Mouse (Mus musculus) regulatory T cell (primary cell): ENCODE measurements around the gene Slc25a1.
"Not testable (repeated sequence)": the region's sequence is repeated elsewhere in the genome, so short reads cannot be mapped to it uniquely, and the experiment has no call there.

Source experiments
- in situ Hi-C: fragments of 300-600 bp; cut with MboI, MseI; formaldehyde crosslinking; loops from one replicate; pipeline ENCODE4 v1.15.1; 2025; ENCODE audit warnings: high pct_unique_total_duplicates

The Slc25a1 gene

DNA sequence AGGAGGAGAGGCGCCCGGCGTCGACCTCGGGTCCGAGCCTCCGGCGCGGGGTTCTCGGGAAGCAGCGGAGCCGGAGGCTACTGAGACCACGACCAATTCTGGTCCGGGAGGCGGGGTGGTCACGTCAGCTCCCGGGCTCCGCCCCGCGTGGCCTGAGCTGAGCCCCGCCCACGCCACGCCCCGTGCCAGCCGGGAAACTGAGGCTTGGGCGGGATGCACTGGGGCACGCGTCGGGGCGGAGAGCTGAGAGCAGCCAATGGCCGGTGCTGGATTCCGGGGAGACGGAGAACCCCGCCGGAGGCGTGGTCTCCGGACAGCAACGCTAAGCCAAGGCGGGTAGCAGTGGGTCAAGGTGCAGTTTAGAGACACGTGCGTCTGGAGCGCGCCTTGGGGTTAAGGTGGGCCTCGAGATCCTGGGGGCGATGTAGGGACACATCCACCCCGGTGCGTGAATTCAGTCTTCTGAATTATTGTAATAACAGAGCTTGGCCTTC is at the start of gene Slc25a1:
TSS of gene Slc25a1 (minus strand) at position 133 of the 494 bp plus-strand sequence.
- in situ Hi-C loops: no loop called here

DNA sequence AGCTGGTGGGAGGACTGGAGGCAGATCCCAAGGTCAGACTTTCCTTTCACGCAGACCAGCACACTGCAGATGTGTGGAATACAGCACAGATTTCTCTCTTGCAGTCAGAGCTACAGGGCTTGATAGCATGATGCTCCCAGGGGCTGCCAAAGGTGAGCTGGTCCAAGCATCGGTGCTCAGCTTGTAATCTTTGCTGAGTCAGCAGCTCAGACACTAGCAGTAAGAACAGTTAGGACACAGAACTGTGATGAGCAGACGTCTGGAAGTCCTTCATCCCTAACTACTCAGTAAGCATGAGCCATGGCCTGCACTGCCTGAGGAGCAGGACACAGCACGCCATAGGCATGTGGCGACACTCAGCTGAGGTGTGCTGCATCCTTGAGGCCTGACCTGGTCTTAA is 43.8 kb upstream of the Slc25a1 start:
- in situ Hi-C loops: loop anchor here (5.0 kb wide), 1 partner anchor 40 kb away; no protein-coding TSS in a partner anchor

DNA sequence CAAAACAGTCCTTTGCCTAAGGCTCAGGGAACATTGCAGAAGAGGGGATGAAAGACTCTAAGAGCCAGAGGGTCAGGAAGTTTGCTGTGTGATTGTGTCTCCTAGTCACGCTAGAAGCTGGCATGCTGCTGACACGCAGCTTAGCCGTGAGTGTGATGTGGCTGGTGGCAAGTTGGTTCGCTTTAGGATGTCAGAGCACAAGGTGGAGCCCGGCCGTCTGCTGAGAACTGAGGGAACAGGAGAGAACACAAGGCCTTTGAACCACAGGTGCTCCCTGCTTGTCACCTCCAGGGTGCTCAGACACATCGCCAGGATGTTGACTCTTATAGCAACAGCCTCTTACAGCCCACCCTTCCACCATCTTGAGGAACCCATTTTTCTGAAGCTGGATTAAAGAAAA is 34.1 kb upstream of the Slc25a1 start:
- in situ Hi-C loops: no loop called here

DNA sequence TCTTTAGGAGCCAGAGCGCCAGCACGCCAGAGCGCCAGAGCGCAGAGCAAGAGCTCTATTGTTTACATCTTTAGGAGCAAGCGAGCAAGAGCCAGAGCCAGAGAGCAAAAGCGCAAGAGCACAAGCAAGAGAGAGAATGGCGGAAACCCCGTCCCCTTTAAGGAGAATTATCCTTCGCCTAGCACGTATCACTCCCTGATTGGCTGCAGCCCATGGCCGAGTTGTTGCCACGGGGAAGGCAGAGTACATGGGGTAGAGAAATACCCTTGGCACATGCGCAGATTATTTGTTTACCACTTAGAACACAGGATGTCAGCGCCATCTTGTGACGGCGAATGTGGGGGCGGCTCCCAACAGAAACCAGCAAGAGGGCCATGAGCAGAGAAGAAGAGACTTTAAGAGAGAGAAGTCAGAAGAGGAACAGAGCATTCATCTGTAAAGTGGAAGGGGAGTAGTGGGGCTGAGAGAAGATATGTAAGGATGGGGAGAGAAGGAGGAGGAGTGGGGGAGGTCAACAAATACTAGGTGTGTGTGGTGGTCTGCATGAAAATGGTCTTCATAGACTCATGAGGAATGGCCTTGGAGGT is 28.1 kb upstream of the Slc25a1 start:
- in situ Hi-C loops: not testable (repeated sequence)

DNA sequence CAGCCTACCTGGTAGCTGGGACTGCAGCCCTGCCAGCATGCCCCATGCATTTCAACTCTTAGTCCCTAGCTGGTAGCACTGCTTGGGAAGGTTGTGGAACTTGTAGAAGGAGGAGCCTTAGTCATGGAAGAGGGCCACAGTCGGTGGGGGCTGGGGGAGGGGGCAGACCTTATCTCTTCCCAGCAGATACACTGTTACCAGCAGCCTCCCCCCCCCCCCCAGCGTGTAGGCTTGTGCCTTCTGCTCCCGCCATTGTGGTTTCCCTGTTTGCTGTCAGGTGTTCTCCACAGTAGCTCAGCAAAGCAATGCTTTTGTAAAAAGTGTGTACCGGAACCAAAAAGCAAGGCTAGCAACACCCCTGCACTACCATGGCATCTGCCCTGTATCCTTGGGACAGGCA is 23.6 kb upstream of the Slc25a1 start:
- in situ Hi-C loops: no loop called here

DNA sequence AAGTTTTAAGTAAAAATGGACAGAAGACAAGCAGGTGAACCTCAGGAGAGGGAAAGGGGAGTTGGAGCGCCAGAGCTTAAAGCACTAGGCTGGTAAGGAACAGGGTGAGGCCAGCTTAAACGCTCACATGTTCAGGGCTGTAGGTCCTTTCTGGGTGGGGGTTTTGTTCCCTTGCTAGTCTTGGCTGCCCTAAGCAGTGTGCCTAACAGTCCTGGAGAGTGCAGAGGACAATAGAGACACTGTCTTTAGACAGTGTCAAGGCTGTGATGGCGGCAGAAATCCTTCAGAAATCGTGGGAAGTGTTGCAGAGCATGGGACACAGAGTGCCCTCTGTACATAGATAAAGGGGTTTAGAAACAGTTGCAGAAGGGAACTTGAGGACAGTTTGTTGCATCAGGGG is 22.0 kb upstream of the Slc25a1 start:
- in situ Hi-C loops: no loop called here

DNA sequence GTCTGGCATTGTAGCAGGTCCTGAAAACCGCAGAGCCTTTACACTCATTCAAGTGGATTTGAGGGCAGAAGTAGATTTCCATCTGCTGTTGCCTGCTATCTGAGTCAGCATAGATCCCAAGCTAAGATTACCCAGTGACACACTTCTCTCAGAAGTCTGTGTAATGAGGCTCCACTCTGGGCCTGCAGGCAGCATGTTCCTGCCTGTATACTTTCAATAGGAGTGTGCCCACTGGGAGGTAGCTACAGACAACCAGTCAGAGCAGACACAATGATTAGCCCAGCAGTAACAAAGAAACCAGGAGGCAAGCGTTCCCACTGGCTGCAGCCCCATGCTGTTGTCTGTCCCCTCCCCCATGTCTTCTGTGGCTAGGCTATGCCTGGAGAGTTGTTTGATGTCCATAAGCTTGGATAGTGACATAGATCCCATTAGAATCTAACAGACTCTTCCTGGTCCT is 21.4 kb upstream of the Slc25a1 start:
- in situ Hi-C loops: no loop called here

DNA sequence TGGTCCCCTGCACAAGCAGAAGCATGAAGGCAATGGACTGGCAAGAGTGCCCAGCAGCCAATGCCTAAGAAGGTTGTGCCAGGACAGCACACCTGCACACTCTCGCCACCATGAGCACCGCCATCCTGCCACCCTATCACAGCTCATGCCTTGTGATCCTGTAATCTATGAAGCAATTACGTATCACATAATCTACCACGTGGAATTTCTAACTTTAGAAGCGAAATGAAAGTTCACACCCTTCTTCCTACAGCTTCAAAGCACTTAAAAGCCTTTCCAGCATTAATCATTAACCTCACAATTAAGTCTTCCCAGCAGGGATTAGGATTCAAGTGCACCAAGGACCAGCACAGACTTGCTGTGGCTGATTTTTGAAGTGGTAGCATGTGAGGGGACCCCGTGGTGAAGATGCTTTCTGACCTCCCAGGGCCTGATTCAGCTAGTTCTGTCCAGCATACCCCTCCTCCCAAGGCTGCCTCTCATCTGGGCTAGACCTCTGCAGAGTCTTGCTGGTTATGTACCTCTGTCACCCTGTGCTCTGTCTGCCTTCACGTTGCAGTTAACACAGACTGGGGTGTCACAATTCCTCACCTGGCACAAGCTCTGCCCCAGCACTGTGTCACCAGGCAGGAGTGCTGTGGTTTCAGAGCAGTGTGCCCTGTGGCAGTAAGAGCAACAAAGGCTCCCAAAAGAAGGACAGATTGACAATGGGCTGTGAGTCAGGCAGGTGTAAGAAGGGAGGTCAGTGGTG is 17.2 kb upstream of the Slc25a1 start:
- in situ Hi-C loops: no loop called here

DNA sequence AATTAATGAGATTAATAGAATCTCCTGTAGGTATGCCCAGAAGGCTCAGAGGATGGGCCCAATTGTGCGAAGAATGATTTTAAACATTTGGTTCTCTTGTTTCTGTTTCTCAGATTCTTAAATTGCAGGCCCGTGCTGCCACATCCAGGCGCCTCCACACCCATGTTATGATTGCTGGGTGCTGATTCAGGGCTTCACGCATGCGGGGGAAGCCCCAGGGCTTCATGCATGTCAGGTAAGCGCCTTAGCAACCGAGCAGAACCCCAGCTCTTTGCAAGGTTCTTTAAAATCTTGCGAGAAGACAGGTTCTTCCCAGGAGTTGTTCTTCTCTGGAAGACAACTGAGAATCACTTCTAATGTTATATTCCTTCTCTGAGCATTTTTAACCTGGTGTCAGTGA is 15.4 kb upstream of the Slc25a1 start:
- in situ Hi-C loops: no loop called here

DNA sequence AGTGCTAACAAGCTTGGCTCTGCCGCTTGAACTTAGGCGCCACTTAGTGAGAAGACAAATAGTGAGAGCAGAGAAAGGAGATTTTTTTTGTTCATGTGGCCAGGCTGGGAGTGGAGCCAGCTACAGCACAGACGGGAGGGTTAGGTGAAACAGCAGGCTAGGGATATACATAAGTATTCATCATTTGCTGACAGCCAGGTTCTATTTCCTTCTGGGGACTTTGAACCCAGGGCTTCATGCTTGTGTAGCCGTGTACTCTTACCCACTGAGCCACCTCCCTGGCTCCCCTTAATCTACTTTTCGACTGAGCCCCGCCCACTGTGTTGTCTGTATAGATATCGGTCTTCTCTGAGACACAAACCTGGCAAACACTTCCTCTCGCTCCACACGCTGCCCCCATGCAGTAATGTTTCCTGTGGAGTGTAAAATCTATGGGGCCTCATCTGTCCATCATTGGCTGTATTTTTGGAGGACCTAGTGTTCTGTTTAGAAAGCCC is 11.3 kb upstream of the Slc25a1 start:
- in situ Hi-C loops: no loop called here

DNA sequence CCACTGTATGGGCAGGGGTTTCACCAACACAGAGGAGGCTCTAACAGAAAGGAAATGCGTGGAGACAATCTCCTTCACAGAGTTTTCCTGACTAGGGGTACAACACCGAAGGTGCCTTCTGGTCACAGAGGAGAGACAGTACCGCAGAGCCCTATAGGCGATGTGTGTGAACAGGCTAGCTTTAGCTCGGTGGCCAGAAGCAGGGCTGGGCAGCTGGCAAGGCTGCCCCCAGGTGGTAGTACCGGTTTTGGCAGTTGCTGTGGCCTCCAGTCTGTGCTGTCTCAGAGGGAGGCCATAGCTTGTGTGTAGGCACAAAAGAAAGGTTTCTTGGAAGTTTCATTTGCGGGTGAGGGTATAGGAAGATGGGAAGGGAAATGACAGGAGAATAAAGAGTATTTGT is 10.8 kb upstream of the Slc25a1 start:
- in situ Hi-C loops: no loop called here

DNA sequence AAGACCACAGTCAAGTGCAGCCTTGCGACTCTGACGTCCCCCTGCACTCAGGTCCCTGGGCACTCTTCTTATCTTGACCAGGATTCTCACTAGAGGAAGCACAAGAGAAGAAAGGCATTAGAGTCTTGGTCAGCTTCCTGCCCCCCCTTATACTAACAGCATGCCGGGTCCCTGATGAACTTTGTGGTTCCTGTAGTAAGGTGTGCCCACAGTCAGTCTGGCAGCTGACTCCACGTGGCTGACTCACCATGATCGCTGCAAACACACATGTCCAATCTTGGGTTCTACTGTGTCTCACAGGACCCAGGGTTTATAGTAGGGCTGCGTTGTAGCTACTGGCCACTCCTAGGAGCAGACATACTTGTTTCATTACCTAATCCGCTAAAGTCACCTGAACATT is 10.2 kb upstream of the Slc25a1 start:
- in situ Hi-C loops: no loop called here

DNA sequence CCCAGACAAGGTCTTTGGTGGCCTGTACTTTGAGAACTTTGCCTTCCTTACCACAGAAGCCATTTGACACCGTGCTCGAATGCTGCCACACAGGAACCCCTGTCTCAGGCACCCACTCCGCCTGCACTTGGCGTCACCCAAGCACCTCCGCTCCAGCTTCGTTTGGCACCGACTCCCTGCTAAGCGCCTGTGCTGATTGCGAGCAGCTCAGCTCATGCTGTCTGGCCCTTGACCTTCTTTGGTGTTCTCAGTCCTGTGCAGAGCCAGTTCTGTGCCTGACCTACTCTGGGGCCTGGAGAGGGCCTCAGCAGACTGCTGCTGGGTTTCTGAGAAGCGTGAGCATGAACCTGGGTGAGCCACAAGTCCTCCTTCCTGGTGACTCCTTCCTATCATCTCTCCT is 8.8 kb upstream of the Slc25a1 start:
- in situ Hi-C loops: no loop called here

DNA sequence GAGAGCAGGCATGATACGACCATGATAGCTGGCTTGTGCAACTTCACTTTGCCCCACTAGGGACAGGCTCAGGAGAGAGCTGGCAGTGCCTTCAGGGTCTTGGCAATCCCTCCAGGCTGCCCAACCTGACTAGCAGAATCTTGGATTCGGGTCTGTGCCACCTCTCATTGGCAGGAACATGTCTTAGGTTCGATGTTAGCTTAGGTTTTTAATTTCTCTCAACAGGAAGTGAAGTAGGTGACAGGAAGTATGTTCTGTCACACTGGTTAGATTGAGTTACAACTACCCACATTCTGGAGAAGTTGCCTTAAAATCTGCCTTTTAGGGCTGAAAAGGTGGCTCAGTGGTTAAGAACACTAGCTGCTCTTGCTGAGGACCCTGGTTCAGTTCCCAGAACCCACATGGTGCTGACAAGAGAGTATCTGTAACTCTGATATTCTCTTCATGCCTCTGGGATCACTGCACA is 6.5 kb upstream of the Slc25a1 start:
- in situ Hi-C loops: loop anchor here (5.0 kb wide), 1 partner anchor 38 kb away; no protein-coding TSS in a partner anchor

DNA sequence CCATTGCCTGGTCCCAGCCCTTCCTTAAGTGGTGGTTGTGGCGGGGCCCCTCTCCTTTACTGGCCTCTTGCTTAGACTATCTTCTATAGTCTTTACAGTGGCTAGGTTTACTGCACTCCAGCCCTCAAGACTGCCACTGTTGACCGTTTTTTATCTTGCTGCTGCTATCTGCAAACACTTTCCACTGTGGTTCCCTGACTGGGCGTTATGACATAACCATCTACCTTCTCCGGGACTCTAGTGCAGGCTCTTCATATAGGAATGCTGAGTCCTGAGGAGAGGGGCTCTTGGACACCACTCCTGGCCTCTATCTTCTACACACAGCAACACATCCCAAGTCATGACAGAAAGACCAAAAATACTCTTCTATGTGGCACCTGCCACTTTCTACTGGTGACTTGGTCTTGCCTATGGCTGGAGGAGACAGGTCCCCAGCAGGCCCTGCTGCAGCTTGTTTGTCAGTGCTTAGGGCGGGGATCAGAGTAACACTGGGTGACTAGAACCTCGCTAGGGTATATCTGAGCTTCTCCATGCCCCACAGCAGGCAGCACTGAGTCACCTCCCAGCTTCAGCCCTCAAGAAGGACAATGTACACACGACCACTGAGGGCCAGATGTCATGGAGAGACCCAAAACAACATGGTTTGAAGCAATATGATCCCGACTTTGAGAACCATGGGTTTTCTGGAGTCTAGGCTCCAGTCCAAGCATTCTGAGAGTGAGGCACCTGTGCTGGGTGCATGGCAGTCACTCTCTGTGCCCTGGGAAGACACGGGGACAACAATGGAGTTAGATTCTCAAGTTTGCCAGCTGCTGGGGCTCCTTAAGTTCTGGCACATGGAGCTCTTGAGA is 5.8 kb upstream of the Slc25a1 start:
- in situ Hi-C loops: loop anchor here (5.0 kb wide), 1 partner anchor 38 kb away; no protein-coding TSS in a partner anchor

DNA sequence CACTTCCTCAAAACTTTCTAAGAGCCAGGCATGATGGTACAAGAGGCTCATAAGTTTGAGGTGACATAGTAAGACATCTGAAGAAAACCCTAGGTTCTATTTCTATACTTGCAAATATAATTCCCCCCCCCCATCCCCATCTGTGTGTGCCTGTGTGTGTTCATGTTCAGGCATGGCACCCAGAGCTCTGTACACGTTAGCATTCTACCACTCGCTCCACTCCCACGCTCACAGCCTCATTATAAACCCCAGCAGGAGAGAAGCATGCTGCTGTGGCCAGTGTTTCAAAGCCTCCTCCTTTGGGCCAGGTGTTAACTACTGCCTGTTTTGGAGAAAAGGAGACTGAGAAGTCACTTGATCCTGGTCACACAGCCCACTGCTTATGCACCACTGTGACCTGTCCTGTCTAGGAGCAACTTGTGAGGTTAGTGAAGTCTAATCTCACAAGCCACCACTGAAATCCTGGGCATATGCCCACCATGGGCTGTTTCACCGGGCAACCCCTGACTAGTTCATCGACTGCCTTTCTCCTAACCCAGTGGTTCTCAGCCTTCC is 4.0 kb upstream of the Slc25a1 start:
- in situ Hi-C loops: loop anchor here (5.0 kb wide), 1 partner anchor 40 kb away; no protein-coding TSS in a partner anchor

DNA sequence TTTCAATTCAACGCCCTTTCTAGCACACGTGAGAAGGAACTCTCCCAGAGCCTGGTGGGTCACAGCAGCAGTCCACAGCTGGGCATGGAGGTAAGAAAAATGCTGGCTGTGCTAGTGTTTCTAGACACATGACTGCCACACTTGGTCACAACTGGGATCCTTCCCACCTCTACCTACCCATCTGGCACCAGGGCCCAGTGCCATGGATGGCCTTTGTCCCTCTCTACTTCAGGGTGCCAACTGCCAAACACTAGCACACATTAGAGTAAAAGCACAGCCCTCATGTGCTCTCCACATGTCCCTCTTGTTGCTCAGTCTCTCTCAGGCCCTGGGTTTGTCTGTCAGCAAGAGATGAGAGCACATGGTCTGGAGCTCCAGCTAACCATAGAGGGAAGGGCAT is 1.6 kb upstream of the Slc25a1 start:
- in situ Hi-C loops: loop anchor here (5.0 kb wide), 1 partner anchor 43 kb away; no protein-coding TSS in a partner anchor

DNA sequence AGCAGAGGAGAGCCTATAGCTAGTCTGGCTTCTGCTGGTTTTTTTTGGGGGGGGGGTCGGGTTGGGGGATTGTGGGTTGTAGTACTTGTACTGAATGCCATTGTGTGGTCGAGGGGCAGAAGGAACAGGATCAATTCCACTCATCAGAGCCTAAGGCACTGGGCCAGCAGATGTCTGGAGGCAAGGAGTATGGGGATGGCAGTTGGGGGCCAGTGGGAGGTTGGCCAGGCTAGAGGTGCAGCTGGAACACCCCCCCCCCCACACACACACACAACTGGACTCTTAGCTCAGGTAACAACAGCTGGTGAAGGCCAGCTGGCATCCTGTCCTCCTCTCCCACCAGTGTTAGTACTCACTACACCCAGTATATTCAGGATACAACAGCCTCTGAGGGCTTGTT is 1.2 kb upstream of the Slc25a1 start:
- in situ Hi-C loops: no loop called here

DNA sequence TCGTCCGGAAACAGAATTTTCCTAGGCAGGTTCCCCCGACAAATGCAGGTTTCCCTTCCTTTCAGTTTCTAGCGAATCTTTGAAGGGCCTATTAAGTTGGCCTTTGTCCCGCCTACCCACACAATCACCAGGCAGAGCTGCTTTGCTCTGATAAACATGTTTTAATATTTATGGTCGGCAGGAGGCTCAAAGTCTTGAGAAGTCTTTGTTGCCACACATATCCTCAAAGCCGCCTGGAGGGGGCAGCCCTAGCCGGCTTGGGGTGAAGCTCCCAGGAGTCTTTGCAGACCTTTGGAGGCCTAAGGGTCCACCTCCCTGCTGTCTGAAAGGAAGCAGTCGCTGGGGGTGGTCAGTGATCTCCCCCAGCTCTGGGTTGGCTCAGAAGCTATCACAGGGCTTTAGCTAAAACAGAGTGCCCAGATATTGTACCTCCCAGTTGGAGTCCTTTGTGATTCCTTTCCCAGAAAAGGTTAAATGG is 647 bp upstream of the Slc25a1 start:
- in situ Hi-C loops: no loop called here

DNA sequence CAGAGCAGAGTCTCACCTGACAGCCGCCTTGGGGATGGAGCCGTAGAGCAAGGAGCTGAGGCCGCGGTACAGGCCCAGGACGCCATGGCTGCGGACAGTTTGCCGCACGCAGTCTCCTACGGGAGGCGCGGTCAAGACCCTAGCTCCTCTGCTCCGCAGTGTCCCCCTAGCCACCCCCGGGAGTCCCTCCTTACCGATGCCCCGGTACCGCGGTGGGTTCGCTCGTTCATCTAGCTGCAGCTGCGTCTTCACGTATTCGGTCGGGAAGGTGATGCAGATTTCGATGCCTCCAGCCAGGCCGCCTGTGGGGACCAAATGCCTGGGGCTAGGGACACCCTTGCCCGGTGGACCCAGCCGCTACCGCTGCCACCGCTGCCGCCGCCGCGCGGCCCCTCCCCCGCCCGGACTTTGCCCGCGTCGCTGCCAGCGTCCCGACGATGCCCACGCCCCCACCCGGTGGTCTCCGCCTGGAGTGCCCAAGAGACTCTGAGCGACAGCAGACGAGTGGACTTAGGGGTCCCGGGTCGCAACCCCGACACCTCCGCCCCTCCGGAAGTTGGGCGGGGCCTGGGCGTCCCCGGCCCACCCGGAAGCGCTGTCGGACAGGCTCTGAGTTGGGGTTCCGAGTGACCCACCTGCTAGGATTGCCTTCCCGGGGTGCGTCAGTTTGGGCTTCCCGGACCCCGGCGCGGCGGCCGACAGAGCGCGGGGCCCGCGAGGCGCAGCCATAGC is 502 bp downstream of the Slc25a1 start:
- in situ Hi-C loops: no loop called here

DNA sequence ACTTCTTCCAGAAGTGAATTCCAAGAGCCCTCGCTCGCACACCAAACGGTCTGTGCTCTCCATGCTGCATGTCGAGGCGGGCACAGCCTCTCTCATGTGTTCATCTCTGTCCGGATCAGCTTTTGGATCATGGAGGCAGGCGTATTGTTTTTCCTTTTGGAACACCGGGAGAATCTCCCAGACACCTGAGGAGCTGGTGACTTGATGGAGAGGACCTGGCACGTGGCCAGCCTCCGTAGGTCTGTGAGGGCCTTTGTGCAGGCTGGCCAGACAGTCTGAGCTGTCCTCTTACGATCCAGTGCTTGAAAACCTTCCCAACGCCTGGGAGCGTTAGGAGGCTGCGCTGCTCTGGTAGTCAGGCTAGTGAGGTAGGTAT is 5.9 kb downstream of the Slc25a1 start:
- in situ Hi-C loops: no loop called here
